Mouse (Mus musculus) right cerebral cortex, postnatal 10 days (tissue): Measurements from ENCODE around the gene Prpf3.
"Not testable (repeated sequence)": the region's sequence is repeated elsewhere in the genome, so short reads cannot be mapped to it uniquely, and the experiment has no call there.

Experiments used
- DNase-seq, 2 experiments: peaks; one replicate each; pipeline ENCODE4 v3.0.0; 2021; ENCODE audit warnings: low spot score in 2 of 2

Prpf3 gene

GRCm38 (mm10) chr3:95881979-95882815 is 26.5 kb upstream of the Prpf3 start, which contains the start of gene Ciart:
TSS of gene Ciart (minus strand) at chr3:95882251.
- peak; percentile 98 to 99 for DNase-seq

- no peak for DNase-seq
Measured at GRCm38 (mm10) chr3:95879063-95879462, 23.4 kb upstream of the Prpf3 start.

- no peak for DNase-seq
Measured at GRCm38 (mm10) chr3:95872048-95872447, 16.4 kb upstream of the Prpf3 start.

- peak; percentile 91 to 92 for DNase-seq
Measured at GRCm38 (mm10) chr3:95871392-95871867, 15.7 kb upstream of the Prpf3 start, which contains the start of gene Mrps21. TSS of gene Mrps21 (minus strand) at chr3:95871519.

GRCm38 (mm10) chr3:95870976-95871375 is 15.3 kb upstream of the Prpf3 start:
- no peak for DNase-seq

- DNase-seq = no peak
Measured at GRCm38 (mm10) chr3:95867408-95867807, 11.7 kb upstream of the Prpf3 start.

GRCm38 (mm10) chr3:95866071-95866470 is 10.4 kb upstream of the Prpf3 start:
- DNase-seq = no peak

GRCm38 (mm10) chr3:95865571-95865970 is 9.9 kb upstream of the Prpf3 start:
- DNase-seq = peak in 1 of 2 experiments; percentile 23

GRCm38 (mm10) chr3:95865050-95865449 is 9.4 kb upstream of the Prpf3 start:
- DNase-seq = peak; percentile 66 to 79

- peak in 1 of 2 experiments; percentile 18 for DNase-seq
Measured at GRCm38 (mm10) chr3:95863578-95863977, 7.9 kb upstream of the Prpf3 start.

GRCm38 (mm10) chr3:95861796-95862195 is 6.1 kb upstream of the Prpf3 start:
- DNase-seq = peak; percentile 77 to 82

- no peak for DNase-seq
Measured at GRCm38 (mm10) chr3:95861216-95861615, 5.5 kb upstream of the Prpf3 start.

- DNase-seq = no peak
Measured at GRCm38 (mm10) chr3:95860323-95860722, 4.6 kb upstream of the Prpf3 start.

GRCm38 (mm10) chr3:95858278-95858677 is 2.6 kb upstream of the Prpf3 start:
- DNase-seq = not testable (repeated sequence)

GRCm38 (mm10) chr3:95857050-95857449 is 1.4 kb upstream of the Prpf3 start:
- not testable (repeated sequence) for DNase-seq

GRCm38 (mm10) chr3:95856115-95856514 is 430 bp upstream of the Prpf3 start:
- no peak for DNase-seq

- no peak for DNase-seq
Measured at GRCm38 (mm10) chr3:95851317-95851716, 4.4 kb downstream of the Prpf3 start.

GRCm38 (mm10) chr3:95850611-95851010 is 5.1 kb downstream of the Prpf3 start:
- DNase-seq = no peak

GRCm38 (mm10) chr3:95842503-95843214 is 13.0 kb downstream of the Prpf3 start:
- no peak for DNase-seq

- no peak for DNase-seq
Measured at GRCm38 (mm10) chr3:95839250-95839649, 16.4 kb downstream of the Prpf3 start.

GRCm38 (mm10) chr3:95829053-95829452 is 26.6 kb downstream of the Prpf3 start:
- DNase-seq = no peak

GRCm38 (mm10) chr3:95826275-95826674 is 29.4 kb downstream of the Prpf3 start:
- no peak for DNase-seq
